In genomic region chr2:26633953-26634530, GRCm38 (mm10) we compare ENCODE assay signal across 1 mouse cellular context.
TF ChIP-seq lines count a peak whose summit lies in the region.

No protein-coding gene starts in this region.

TF ChIP-seq in MEL, 35 proteins besides CTCF, POLR2A, EP300 and RAD21:
- TF ChIP-seq ETS1 (IDR thresholded peaks at IDR 0.05; ENCODE audit: low read depth, low read length) (no peak), NRF1 (IDR thresholded peaks at IDR 0.05; ENCODE audit: insufficient read depth, low read depth, low read length, poor library complexity, severe bottlenecking) (no peak), POLR2AphosphoS5 (IDR thresholded peaks at IDR 0.05; ENCODE audit: borderline replicate concordance, low read depth, low read length) (peak; percentile 72), POLR2AphosphoS2 (IDR thresholded peaks at IDR 0.05; ENCODE audit: low read length) (peak; percentile 46; the same call in 1 of the 2 replicates), MXI1 (IDR thresholded peaks at IDR 0.05; ENCODE audit: low read depth, low read length) (no peak), HCFC1 (IDR thresholded peaks at IDR 0.05; ENCODE audit: low read depth, low read length) (no peak), USF2 (IDR thresholded peaks at IDR 0.05; ENCODE audit: borderline replicate concordance in 1 of 2, insufficient read depth in 1 of 2, low read depth in 1 of 2, low read length in 2 of 2) (no peak), MAX (IDR thresholded peaks at IDR 0.05; ENCODE audit: low read length) (no peak), ELF1 (IDR thresholded peaks at IDR 0.05; ENCODE audit: low read depth, low read length) (no peak), ZMIZ1 (IDR thresholded peaks at IDR 0.05; ENCODE audit: low read depth, low read length) (peak; percentile 10; the same call in 1 of the 2 replicates), TAL1 (IDR thresholded peaks at IDR 0.05; ENCODE audit: low read length) (no peak), CHD1 (IDR thresholded peaks at IDR 0.05; ENCODE audit: low read depth, low read length) (no peak), CHD2 (IDR thresholded peaks at IDR 0.05; ENCODE audit: low read length) (no peak), E2F4 (IDR thresholded peaks at IDR 0.05; ENCODE audit: borderline replicate concordance, low read depth, low read length) (no peak)
